18 mouse cellular contexts compared by ENCODE assay signal in genomic region chr14:122426529-122427203, GRCm38 (mm10). TPM values are rescaled to one million over a fixed set of nuclear protein-coding genes. Genes with fewer than 3 reads are reported as not detected.
DNase-seq lines count a peak whose midpoint lies in the region; ATAC-seq and TF ChIP-seq lines count a peak whose summit lies in the region.
"Had no signal": no experiment of that assay in that cellular context is flagged by ENCODE, and none has a peak within 500 bp of the region (broad histone marks: within the 10 kb centered on the region; RNA-seq: fewer than 3 reads in every experiment).

No protein-coding gene starts in this region.

- H3K4me2 ChIP-seq in midbrain, embryonic 11.5 days: no peak overlapping the region
- H3K4me2 ChIP-seq in midbrain, embryonic 14.5 days (ENCODE audit: low read length): no peak overlapping the region
- no peak overlapping the region for H3K4me2 ChIP-seq in hindbrain, embryonic 14.5 days (replicated peaks)
- H3K4me2 ChIP-seq in myocyte (ENCODE audit: low read depth): peak overlapping the region; percentile 38
- H3K4me2 ChIP-seq: limb, embryonic 13.5 days had no signal

- TF ChIP-seq POLR2A in myocyte (IDR thresholded peaks at IDR 0.05; ENCODE audit: insufficient read length, low read depth): no peak

- no peak overlapping the region for H3K4me3 ChIP-seq in midbrain, embryonic 11.5 days (ENCODE audit: low read depth, low read length)
- H3K4me3 ChIP-seq in midbrain, embryonic 14.5 days (replicated peaks; ENCODE audit: low read depth, low read length): no peak overlapping the region
- no peak overlapping the region for H3K4me3 ChIP-seq in hindbrain, embryonic 14.5 days (replicated peaks; ENCODE audit: low read length)
- H3K4me3 ChIP-seq in myocyte: no peak overlapping the region
- H3K4me3 ChIP-seq: limb, embryonic 13.5 days had no signal

- no peak for ATAC-seq in midbrain, embryonic 11.5 days (ENCODE audit: low FRiP score)
- no peak for ATAC-seq in midbrain, embryonic 14.5 days (ENCODE audit: low FRiP score, low TSS enrichment)
- no peak; the same call in 1 of the 2 replicates for ATAC-seq in hindbrain, embryonic 14.5 days (ENCODE audit: low FRiP score)
- ATAC-seq: forebrain, embryonic 14.5 days had no signal

- peaks cover 2% of the 10 kb centered on the region; the same call in 1 of the 2 replicates for H3K4me1 ChIP-seq in midbrain, embryonic 11.5 days (ENCODE audit: control insufficient read depth, insufficient read depth, low read length)
- peaks cover 3% of the 10 kb centered on the region; the same call in 1 of the 2 replicates for H3K4me1 ChIP-seq in midbrain, embryonic 14.5 days (ENCODE audit: control insufficient read depth, insufficient read depth, low read length)
- peaks cover 20% of the 10 kb centered on the region; the same call in 1 of the 2 replicates for H3K4me1 ChIP-seq in hindbrain, embryonic 14.5 days (replicated peaks; ENCODE audit: control insufficient read depth, insufficient read depth, low read length)

- H3ac ChIP-seq in myocyte (ENCODE audit: control insufficient read depth, insufficient read length): no peak overlapping the region

- H3K9me3 ChIP-seq in midbrain, embryonic 11.5 days (ENCODE audit: control insufficient read depth, low read length): no peaks in the 10 kb centered on the region
- no peaks in the 10 kb centered on the region for H3K9me3 ChIP-seq in midbrain, embryonic 14.5 days (ENCODE audit: control insufficient read depth, low read length)
- H3K9me3 ChIP-seq in hindbrain, embryonic 14.5 days (ENCODE audit: control insufficient read depth, low read length): no peaks in the 10 kb centered on the region
- H3K9me3 ChIP-seq: limb, embryonic 13.5 days had no signal

- peak overlapping the region; percentile 12; the same call in 1 of the 2 replicates for H3K27ac ChIP-seq in midbrain, embryonic 11.5 days (ENCODE audit: low read depth, low read length)
- no peak overlapping the region for H3K27ac ChIP-seq in midbrain, embryonic 14.5 days (replicated peaks; ENCODE audit: low read depth, low read length)
- H3K27ac ChIP-seq in hindbrain, embryonic 14.5 days: peak overlapping the region; percentile 52; the same call in 1 of the 2 replicates
- H3K27ac ChIP-seq: limb, embryonic 13.5 days had no signal

- H3K79me2 ChIP-seq in myocyte (ENCODE audit: control insufficient read depth, insufficient read depth): no peaks in the 10 kb centered on the region

- H3K27me3 ChIP-seq in midbrain, embryonic 11.5 days (ENCODE audit: control insufficient read depth, insufficient read depth, low read length): no peaks in the 10 kb centered on the region
- H3K27me3 ChIP-seq in midbrain, embryonic 14.5 days (ENCODE audit: control insufficient read depth, insufficient read depth, low read length): no peaks in the 10 kb centered on the region
- no peaks in the 10 kb centered on the region for H3K27me3 ChIP-seq in hindbrain, embryonic 14.5 days (ENCODE audit: control insufficient read depth, insufficient read depth, low read length)
- H3K27me3 ChIP-seq in myocyte (ENCODE audit: control insufficient read depth, insufficient read depth, insufficient read length): no peaks in the 10 kb centered on the region

- no peak overlapping the region for H3K9ac ChIP-seq in midbrain, embryonic 11.5 days (ENCODE audit: low read length)
- no peak overlapping the region for H3K9ac ChIP-seq in midbrain, embryonic 14.5 days (replicated peaks; ENCODE audit: low read length)
- no peak overlapping the region for H3K9ac ChIP-seq in hindbrain, embryonic 14.5 days
- H3K9ac ChIP-seq: limb, embryonic 13.5 days had no signal

- DNase-seq in embryo, embryonic 11 days: peak; percentile 24
- DNase-seq in embryo, embryonic 9.5 days (ENCODE audit: extremely low spot score): no peak
- DNase-seq in midbrain, embryonic 11.5 days (ENCODE audit: low spot score, missing footprints): peak; percentile 82
- DNase-seq in midbrain, embryonic 14.5 days: no peak
- no peak for DNase-seq in hindbrain, embryonic 14.5 days (ENCODE audit: low spot score)
- no peak for DNase-seq in thymus, adult 18-20 months
- DNase-seq in urinary bladder, adult 2 months (ENCODE audit: low spot score): no peak
- DNase-seq: adrenal gland, postnatal 14 days; cerebellum, adult 8-10 months; heart, adult 18-20 months; right cerebral cortex, postnatal 14 days had no signal

- H3K36me3 ChIP-seq in midbrain, embryonic 11.5 days (ENCODE audit: control insufficient read depth, insufficient read depth, low read length): no peaks in the 10 kb centered on the region
- no peaks in the 10 kb centered on the region for H3K36me3 ChIP-seq in midbrain, embryonic 14.5 days (ENCODE audit: control insufficient read depth, insufficient read depth, low read length)
- no peaks in the 10 kb centered on the region for H3K36me3 ChIP-seq in hindbrain, embryonic 14.5 days (replicated peaks; ENCODE audit: control insufficient read depth, insufficient read depth)
- no peaks in the 10 kb centered on the region for H3K36me3 ChIP-seq in myocyte (ENCODE audit: control insufficient read depth, insufficient read depth)
- H3K36me3 ChIP-seq: limb, embryonic 13.5 days had no signal

- 62% methylated on average over 10 of the region's 10 CpGs for WGBS in midbrain, embryonic 11.5 days
- WGBS in midbrain, embryonic 14.5 days: 59% methylated on average over 10 of the region's 10 CpGs
- WGBS in hindbrain, embryonic 14.5 days: 53% methylated on average over 10 of the region's 10 CpGs

TF ChIP-seq in myocyte, 11 proteins besides CTCF, POLR2A, EP300 and RAD21:
- TF ChIP-seq USF1 (IDR thresholded peaks at IDR 0.05; ENCODE audit: low read depth) (no peak), POLR2AphosphoS2 (IDR thresholded peaks at IDR 0.05; ENCODE audit: insufficient read length, low read depth) (no peak), MAX (IDR thresholded peaks at IDR 0.05; ENCODE audit: low read depth) (no peak), SRF (IDR thresholded peaks at IDR 0.05; ENCODE audit: control insufficient read depth, insufficient read length, low read depth) (no peak), MYOG (IDR thresholded peaks at IDR 0.05; ENCODE audit: control insufficient read depth in 1 of 3, insufficient read depth in 1 of 3, insufficient read length in 2 of 3, low read depth in 2 of 3) (no peak), REST (IDR thresholded peaks at IDR 0.05; ENCODE audit: insufficient read depth, insufficient read length) (no peak), TCF12 (IDR thresholded peaks at IDR 0.05; ENCODE audit: insufficient read depth, poor library complexity, severe bottlenecking) (no peak), E2F4 (IDR thresholded peaks at IDR 0.05; ENCODE audit: insufficient read depth) (no peak), CEBPB (IDR thresholded peaks at IDR 0.05; ENCODE audit: insufficient read depth, poor library complexity, severe bottlenecking) (no peak), TCF3 (IDR thresholded peaks at IDR 0.05; ENCODE audit: insufficient read length, low read depth) (no peak), MYOD1 (IDR thresholded peaks at IDR 0.05; ENCODE audit: control insufficient read depth in 1 of 3, insufficient read length in 2 of 3, low read depth in 2 of 3) (no peak)

RNA-seq across cellular contexts. Expression of gene Gm5089, which starts 24.2 kb away (rescaled TPM):
- polyA plus RNA-seq in midbrain, embryonic 11.5 days (2014; fragmentation: Nextera tagmentation; extraction: Ambion mirVana): 0.62 and 0.64 TPM in 2 replicates
- 0.70 and 0.75 TPM in 2 replicates for polyA plus RNA-seq in midbrain, embryonic 14.5 days (2014; fragmentation: Nextera tagmentation; extraction: Ambion mirVana)
- 0.50 and 1.2 TPM in 2 replicates for polyA plus RNA-seq in hindbrain, embryonic 14.5 days (2014; fragmentation: Nextera tagmentation; extraction: Ambion mirVana)
- polyA plus RNA-seq in myocyte (2012; fragmentation: generic; extraction: Trizol): not detected
- polyA plus RNA-seq in urinary bladder, adult 2 months (2012; rRNA removed): not detected in 2 replicates
- polyA plus RNA-seq: heart, postnatal 0 days; intestine, embryonic 14.5 days; liver, embryonic 16.5 days; testis, adult 2 months had no signal

RNA-seq across cellular contexts. Expression of gene Zic5, which starts 38.8 kb away (rescaled TPM):
- polyA plus RNA-seq in midbrain, embryonic 11.5 days (2014; fragmentation: Nextera tagmentation; extraction: Ambion mirVana): 14.6 and 15.8 TPM in 2 replicates
- polyA plus RNA-seq in midbrain, embryonic 14.5 days (2014; fragmentation: Nextera tagmentation; extraction: Ambion mirVana): 9.9 and 14.9 TPM in 2 replicates
- 11.6 and 14.0 TPM in 2 replicates for polyA plus RNA-seq in hindbrain, embryonic 14.5 days (2014; fragmentation: Nextera tagmentation; extraction: Ambion mirVana)
- 0.42 TPM for polyA plus RNA-seq in myocyte (2012; fragmentation: generic; extraction: Trizol)
- polyA plus RNA-seq in urinary bladder, adult 2 months (2012; rRNA removed): not detected in 2 replicates
- polyA plus RNA-seq: heart, postnatal 0 days; intestine, embryonic 14.5 days; liver, embryonic 16.5 days had no signal

RNA-seq across cellular contexts. Expression of gene Zic2, which starts 48.6 kb away (rescaled TPM):
- polyA plus RNA-seq in midbrain, embryonic 11.5 days (2014; fragmentation: Nextera tagmentation; extraction: Ambion mirVana): 5.8 and 6.3 TPM in 2 replicates
- polyA plus RNA-seq in midbrain, embryonic 14.5 days (2014; fragmentation: Nextera tagmentation; extraction: Ambion mirVana): 10.3 and 10.8 TPM in 2 replicates
- polyA plus RNA-seq in hindbrain, embryonic 14.5 days (2014; fragmentation: Nextera tagmentation; extraction: Ambion mirVana): 10.6 and 11.4 TPM in 2 replicates
- polyA plus RNA-seq in myocyte (2012; fragmentation: generic; extraction: Trizol): 0.88 TPM
- 0.07 TPM in 1 of 2 replicates, not detected in the other for polyA plus RNA-seq in urinary bladder, adult 2 months (2012; rRNA removed)
- polyA plus RNA-seq: heart, postnatal 0 days; intestine, embryonic 14.5 days; liver, embryonic 16.5 days had no signal

Comparison
In these comparisons a context has a peak if more than half of its experiments do, and no peak if none do; other contexts are left out.
1. DNase-seq: peak in embryo, embryonic 11 days (single experiment) and midbrain, embryonic 11.5 days (single experiment); none in embryo, embryonic 9.5 days (single experiment), midbrain, embryonic 14.5 days (single experiment), hindbrain, embryonic 14.5 days (single experiment), thymus, adult 18-20 months (0 of 2) and urinary bladder, adult 2 months (single experiment).